Mouse (Mus musculus) monocyte, adult 5-6 weeks (primary cell): ENCODE measurements around the gene Jmjd4. TPM values are rescaled to one million over a fixed set of nuclear protein-coding genes. Genes with fewer than 3 reads are reported as not detected.

Experiments
- ATAC-seq: fragments of 153-309, 156-312 bp; replicated peaks from 2 replicates; pipeline ENCODE4 v1.8.0; 2017; ENCODE audit warnings: mild to moderate bottlenecking; ENCODE audit not compliant: low TSS enrichment, insufficient number of reproducible peaks, severe bottlenecking, poor library complexity, low FRiP score
- total RNA-seq: library from RNA; stranded (forward); fragments of 200-1000, 200-491, 200-594 nt; gene quantifications from 3 replicates; pipeline ENCODE4 v1.2.3, GENCODE M21; 2017

Jmjd4 gene
- total RNA-seq, 1 experiment from 2014 or later, result 4.3 TPM

DNA sequence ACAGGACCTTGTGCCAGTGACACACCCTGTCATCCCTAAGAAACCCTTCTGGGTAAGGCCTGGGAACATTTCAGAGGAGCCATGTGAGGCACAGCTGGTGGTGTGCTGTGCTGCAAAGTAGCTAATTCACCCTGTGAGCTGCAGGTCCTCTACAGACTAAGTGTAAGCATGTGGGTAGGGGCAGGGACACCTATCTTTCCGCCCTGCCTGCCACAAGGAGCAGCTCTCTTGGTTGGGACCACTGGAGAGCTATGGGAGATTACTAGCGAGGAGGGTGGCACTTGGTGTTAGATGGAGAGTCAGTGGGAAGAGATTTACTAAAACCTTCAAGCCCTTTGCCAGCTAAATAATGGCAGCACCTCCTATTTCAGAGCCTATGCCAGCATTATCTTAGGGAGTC lies 7.0 kb downstream of the Jmjd4 start:
- no peak for ATAC-seq

DNA sequence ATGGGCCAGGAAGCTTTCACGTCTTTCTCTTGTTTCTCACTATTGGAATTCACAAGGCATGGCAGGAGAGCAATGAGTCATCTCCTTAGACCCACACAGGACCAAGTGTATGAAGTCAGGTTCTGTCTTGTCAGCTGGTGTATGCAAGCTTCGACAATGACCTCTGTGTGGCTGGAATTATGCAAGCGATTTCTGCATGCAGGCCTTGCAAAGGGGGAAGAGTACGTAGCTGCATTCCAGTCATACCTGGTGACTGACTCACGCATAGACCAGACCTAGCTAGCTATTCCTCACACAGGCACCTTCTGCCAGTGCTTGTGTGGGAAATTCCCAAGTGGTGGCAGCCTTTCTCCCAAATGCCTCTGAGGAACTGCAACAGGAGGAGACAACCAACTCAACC lies 9.1 kb downstream of the Jmjd4 start:
- ATAC-seq, result no peak

DNA sequence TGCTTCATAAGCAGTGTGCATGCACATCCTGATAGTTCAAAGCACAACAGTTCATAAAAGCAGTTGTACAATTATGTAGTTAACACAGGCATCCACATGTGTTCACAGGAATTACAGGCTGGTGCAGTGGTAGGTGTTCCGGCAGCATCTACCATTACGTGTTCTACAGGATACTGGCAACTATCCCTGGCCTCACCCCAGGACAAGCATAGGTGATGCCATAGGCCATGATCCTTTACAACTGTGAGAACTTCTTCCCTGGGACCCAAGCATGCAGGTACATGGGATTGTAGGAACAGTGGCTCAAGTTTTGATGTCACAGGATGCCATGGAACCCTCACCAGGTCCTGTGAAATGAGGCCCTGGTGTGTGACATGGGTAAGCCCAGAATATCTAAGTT lies 10.6 kb downstream of the Jmjd4 start:
- ATAC-seq, result no peak

DNA sequence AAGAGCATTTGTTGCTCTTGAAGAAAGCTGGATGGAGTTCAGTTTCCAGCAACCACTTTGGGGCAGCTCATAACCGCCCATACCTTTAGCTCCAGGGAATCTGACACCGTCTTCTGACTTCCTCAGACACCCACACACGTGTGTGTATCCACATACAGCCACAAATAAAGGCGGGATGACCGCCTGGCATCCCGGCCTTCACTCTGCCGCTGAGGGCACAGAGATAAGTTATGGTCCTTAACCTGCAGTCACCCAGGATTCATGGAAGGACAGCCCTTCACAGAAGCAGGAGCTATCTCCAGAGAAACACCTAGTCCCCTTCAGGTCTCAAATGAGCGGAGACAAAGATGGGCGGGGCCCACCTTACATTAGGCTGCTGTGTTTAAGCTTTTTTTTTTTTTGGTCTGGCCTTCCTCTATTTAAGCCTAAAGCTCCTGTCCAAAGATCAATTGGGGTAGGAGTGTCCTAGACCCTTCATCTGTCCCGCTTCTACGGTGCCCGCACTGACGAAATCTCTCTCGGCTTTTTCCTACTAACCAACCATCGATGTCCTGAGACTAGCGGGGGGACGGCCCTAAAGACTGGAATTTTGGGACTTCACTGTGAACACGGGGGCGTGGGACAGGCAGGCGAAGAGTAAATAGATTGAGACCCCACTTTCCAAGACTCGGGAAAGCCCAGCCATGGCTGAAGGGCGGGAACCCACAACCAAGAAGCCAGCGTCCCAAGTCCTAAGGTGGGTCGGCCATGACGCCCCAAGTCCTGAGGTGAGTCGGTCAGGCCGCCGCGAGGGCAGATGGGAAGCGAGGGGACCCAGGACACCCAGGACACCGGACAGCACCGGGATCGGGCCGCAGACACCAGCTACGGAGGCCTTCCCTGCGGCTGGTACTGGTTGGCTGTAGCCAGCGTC lies 21.8 kb downstream of the Jmjd4 start:
- no peak for ATAC-seq

DNA sequence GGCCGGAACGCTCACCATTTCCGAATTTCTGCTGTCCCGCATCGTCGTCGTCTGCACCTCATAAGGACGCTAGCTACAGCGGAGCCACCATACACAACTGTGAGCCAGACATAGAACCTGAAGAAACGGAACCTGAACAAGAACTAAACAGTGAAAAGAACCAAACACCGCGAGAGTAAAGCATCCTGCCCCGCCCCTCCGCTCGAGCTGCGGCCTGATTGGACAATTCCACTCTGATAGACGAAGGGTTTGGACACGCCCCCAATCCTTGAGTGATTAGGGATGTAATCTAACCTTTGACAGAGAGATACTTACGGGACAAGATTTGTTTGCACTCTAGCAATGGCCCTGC lies 22.5 kb downstream of the Jmjd4 start, which contains the start of gene Zfp867:
Gene Zfp867, minus strand, starts transcription at position 149 of the 352 bp plus-strand sequence.
- ATAC-seq, result peak; percentile 91

DNA sequence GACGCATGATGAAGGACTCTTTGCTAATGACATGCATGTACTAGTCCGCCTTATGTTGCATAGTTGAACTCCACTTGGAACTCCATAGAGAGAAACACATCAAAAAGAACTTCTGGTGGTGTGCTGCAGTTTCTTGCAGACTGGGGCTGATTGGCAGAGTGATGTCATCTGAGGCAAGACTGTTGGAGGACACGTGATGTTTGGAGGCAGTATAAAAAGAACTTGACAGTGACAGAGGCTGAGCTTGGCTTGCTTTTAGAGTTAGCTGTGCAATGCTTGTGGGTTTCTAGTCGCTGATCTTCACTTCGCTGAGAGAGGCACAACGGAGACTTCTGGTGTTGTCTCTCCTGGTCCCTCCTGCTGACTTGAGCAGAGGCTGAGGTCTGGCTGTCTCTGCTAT lies 27.4 kb downstream of the Jmjd4 start:
- ATAC-seq, result no peak

DNA sequence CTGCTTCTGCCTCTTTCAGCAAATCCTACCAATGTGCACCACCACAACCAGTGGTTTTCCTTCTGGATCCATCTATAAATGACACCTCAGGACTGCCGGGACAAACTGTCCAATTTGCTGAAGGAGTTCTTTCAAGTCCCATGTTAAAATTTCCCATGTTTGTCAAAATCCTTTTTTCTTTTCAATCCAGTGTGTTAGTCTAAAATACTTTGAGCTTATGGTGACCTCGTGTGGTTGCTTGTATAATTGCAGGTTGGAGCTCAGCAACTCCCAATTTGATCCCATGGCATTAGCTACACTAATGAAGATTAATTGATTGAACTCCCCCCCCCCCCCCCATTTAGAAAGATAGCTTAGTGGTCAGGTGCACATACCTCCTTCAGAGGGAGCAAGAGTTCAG lies 33.4 kb downstream of the Jmjd4 start:
- no peak; the same call in 1 of the 2 replicates for ATAC-seq

DNA sequence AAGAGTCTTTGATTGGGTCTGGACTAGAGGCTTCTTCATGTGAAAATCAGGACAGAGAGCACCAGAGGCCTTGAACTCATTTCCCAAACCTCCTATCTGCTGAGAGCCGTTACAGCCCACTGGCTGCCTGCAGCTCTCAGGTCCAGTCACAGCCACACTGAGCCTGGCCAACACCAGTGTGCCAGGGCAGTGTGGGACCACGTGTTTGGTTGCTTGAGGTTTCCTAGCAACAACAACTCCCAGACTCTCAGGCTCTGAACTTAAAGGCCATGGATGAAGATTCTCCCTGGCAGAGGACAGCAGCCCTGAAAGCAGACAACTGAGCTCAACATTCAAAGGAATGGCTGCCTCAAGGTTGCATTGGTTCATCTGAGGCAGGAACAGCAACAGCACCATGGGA lies 35.8 kb downstream of the Jmjd4 start:
- no peak for ATAC-seq

DNA sequence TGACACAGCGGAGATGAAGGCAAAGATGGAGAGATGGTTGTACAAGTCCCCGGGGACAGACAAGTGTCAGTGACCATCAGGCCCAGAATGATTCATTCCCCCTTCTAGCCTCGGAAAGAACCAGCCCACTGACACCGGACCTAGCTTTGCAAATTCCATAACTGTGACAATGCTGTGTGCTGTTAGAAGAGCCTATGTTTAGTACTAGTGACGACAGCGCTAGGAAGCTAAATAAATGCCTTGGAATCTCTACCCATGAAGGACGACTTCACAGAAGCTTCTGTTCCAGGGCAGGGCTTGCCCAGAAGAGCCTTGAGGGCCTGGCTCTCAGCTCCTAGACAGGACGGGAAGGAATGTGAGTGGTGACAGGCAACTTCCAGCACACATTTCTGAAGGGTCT lies 36.4 kb downstream of the Jmjd4 start:
- no peak for ATAC-seq

DNA sequence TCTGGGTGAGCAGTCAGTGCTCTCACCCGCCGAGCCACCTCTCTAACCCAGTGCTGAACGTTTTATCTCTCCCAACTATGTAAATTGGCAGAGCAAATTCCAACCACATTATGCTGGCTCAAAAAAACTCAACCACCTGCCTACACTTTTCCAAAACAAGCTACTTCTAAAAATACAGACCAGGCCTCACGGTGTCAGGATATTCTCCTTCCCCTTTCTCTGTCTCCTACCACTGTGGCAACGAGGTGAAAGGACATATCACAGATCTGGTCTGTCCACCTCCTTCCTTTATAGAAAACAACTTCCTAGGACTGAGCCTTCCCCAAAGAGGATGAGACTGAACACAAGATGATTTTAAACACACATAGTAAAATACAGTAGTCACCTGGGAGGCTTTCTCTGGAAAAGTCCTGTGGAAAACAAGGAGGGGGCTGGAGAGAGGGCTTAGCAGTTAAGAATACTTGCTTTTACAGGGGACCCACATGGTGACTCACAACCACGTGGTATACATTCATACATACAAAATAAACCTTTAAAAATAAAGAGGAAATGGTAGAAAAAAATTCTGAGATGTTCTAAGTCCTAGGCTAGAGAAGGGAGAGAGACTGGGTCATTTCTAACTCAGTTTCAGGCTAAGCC lies 46.9 kb downstream of the Jmjd4 start:
- no peak for ATAC-seq

DNA sequence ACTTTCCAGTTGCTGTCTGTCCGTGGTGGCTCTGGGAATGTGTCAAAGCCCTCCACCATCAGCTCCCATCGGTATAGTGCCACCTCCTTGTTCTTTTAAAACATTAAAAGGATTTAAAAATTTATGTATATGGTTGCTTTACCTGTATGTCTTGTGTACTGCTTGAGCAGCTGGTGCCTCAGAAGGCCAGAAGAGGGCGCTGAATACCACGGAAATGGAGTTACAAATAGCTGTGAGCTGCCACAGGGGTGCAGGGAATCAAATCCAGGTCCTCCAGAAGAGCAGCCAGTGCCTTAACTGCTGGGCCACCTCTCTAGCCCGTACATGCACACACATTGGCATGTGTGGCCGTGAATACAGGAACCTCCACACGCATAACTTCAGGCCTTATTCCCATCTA lies 47.9 kb downstream of the Jmjd4 start:
- no peak for ATAC-seq

DNA sequence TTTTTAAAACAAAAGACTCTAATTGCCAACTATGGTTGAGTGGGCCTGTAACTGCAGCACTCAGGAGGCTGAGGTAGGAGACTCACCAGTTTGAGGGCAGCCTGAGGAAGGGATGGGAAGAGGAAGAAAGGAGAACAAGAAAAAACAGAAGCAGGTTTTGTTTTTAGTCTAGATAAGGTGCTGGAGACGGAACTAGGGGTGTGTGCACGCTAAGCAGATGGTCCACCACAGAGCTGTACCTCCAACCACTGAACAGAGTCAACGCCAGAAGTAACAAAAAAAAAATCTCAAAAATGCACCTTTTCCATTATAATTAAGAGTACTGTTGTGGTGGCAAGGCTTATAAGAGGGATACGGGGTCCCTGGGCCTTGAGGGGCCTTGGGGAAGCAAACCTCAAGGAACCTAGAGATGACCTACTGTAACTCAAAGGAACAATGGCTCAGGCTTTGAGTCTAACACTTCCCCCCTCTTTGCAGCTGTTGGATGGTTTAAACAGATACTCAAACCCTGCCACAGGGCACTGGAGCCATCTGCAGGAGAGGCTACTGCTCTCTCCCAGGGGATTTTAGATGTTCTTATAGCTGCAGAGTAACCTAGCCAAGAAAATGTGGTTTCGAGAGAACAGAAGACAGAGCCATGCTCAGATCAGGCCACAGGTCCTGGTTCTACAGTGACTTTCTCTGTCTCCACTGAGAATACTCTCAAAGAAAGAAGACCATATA lies 52.3 kb downstream of the Jmjd4 start:
- ATAC-seq, result no peak

DNA sequence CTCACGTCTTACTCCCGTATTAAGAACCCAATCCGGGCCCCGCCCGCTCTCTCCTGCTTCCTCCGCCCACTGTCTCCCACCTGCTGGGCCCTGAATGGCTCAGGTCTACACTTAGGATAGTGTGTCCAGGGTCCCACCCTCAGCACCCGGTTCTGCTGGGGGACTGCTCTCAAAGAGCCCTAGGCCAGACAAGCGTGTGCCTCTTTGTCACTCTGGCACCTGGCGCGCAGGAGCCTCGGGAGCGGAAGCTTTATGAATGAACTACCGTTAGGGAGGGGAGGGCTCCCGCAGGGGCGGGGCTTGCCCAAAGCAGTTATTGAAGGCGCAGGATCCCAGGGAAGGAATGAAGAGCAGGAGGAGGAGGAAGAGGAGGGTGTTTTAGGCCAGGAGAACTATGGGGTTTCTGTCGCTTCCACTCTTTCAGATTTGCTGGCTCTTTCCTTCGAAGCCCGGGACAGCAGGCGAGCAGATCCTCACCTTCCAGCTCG lies 55.5 kb downstream of the Jmjd4 start:
- peak; percentile 36; the same call in 1 of the 2 replicates for ATAC-seq

DNA sequence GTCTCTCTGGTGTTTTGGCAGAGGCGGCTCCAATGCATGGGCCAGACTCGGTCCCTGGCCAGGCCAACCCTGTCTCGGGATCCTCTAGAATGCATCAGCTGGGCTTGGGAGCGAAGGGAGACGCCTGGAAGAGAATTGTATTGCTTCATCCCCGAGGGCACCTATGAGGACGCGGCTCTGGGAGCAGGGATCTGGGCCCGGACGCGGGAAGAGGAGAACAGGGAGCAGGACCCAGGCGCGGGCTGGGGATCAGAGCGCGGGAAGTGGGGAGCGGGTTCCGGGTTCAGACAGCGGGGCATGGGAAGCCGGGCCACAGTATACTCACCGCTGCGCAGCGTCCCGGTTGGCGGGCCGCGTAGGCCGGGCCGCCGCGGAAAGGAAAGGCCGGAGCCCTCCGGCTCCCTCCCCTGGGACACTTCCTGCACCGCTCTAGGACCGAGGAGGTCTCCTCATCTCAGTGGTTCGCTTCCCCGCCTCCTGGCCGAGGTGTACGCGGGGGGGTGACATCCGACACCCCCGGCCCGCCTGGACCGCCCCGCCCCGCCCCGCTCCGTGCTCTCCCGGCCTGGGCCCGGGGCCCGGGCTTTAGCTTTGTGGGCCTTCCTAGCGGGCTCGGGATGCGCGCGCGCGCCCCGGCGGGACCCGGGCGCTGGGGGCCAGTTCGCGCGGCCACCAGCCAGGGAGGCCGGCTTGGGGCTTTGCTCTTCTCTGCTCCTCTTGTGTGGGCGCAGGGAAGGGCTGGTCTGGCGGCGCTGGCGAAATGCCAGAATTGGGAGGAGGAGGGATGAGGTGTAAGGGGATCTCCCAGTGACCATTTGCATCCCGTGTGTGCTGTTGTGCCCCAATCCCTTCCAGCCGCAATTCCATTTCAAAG lies 56.2 kb downstream of the Jmjd4 start:
- peak; percentile 69 for ATAC-seq

DNA sequence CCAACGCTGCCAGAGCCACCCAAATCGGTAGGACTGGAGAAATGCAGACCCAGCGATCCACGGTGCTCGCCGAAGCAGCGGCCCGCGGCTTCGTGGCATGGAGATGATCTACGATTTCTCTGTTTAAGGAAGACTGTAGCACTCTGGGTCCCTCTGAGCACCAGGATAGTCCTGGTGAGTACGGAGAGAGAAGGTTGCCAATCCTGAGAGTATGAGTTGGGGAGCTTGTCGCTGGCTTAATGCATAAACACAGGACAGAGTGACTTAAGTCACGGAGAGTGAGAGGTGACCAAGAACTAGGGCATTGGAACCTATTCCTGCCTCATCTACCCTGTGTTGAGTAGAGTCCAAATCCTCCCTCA lies 56.8 kb downstream of the Jmjd4 start:
- no peak for ATAC-seq
